Mouse (Mus musculus): ENCODE data around the gene Ccdc15. TPM values are rescaled to one million over a fixed set of nuclear protein-coding genes. Genes with fewer than 3 reads are reported as not detected.
"Not testable (repeated sequence)": the region's sequence is repeated elsewhere in the genome, so short reads cannot be mapped to it uniquely, and the experiment has no call there.

The Ccdc15 gene
- polyA plus RNA-seq, 1 experiment from 2014 or later = 6.1 TPM

DNA sequence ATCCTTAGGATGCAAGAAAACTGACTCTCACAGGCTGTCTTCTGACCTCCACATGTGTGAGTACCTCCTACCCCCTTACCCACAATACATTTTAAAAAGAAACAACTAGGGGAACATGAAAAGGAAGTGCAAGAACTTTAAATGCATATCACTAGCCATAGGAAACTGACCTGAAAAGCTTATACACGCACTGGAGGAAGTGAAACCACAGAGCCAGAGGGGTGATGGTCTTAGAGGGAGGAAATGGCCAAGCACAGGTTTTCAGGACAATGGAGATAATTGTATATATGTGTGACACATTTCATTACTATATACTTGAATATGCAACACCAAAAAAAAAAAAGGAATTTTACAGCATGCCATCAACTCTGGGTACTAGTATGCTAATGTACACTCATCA lies 46.5 kb downstream of the Ccdc15 start:
- DNase-seq (ENCODE audit: low spot score) (no peak), ATAC-seq (ENCODE audit: insufficient number of reproducible peaks, low FRiP score, low TSS enrichment, low read depth) (no peak)
- no peaks in the 10 kb centered on the region for H3K4me1 ChIP-seq (ENCODE audit: control insufficient read depth, insufficient read depth, low read length)
- no peaks in the 10 kb centered on the region for H3K27me3 ChIP-seq (ENCODE audit: control insufficient read depth, insufficient read depth, low read length)
- no peaks in the 10 kb centered on the region for H3K36me3 ChIP-seq (ENCODE audit: control insufficient read depth, insufficient read depth, low read length)
- 84% methylated on average over 1 of the region's 1 CpGs for WGBS
- no peak overlapping the region for H3K9ac ChIP-seq (ENCODE audit: low read length)
- no peak overlapping the region for H3K4me2 ChIP-seq (ENCODE audit: low read depth, severe bottlenecking)
- H3K4me3 ChIP-seq (ENCODE audit: low read depth, low read length) = no peak overlapping the region
- no peak overlapping the region for H3K27ac ChIP-seq (replicated peaks; ENCODE audit: low read depth, low read length)
- H3K9me3 ChIP-seq (ENCODE audit: control insufficient read depth, low read length) = no peaks in the 10 kb centered on the region

DNA sequence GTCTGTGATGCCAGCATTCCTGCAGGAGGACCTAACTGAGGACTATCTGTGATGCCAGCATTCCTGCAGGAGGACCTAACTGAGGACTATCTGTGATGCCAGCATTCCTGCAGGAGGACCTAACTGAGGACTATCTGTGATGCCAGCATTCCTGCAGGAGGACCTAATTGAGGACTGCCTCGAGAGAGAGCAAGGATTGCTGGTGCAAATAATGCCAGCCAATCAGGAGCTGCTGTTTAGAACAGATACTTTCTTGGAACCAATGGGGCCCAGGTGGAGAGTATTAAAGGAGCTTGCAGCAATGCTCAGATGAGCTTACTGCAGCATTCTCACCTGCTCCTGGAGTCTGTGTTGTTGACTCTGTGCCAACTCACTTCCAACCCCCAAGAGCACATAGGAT lies 47.7 kb downstream of the Ccdc15 start:
- not testable (repeated sequence) for ATAC-seq (ENCODE audit: insufficient number of reproducible peaks, low FRiP score, low TSS enrichment, low read depth); H3K4me2 ChIP-seq (ENCODE audit: low read depth, severe bottlenecking); DNase-seq (ENCODE audit: low spot score); H3K9ac ChIP-seq (ENCODE audit: low read length); H3K4me1 ChIP-seq (ENCODE audit: control insufficient read depth, insufficient read depth, low read length); H3K9me3 ChIP-seq (ENCODE audit: control insufficient read depth, low read length); H3K27ac ChIP-seq (replicated peaks; ENCODE audit: low read depth, low read length); H3K4me3 ChIP-seq (ENCODE audit: low read depth, low read length); H3K36me3 ChIP-seq (ENCODE audit: control insufficient read depth, insufficient read depth, low read length); H3K27me3 ChIP-seq (ENCODE audit: control insufficient read depth, insufficient read depth, low read length)
- 79% methylated on average over 1 of the region's 1 CpGs for WGBS

DNA sequence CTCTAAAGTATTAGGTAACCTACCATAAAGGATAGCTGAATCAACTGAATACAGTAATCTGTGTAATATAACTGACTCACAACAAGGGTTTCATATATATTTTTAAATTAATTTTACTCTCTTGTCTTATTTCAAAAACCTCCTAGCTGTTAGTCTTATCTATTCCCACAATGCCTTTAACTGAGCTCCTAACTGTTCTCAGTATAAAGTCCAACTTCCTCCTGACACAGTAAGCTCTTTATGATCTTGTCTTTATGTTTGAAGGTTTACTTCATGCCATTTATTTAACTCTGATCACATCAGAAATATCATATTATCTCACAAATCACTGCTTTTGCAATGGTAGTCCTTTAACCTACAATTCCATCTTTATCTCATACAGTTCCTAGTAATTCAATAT lies 52.6 kb downstream of the Ccdc15 start:
- Histone ChIP-seq H3K9me3 (ENCODE audit: control insufficient read depth, low read length) (no peaks in the 10 kb centered on the region), H3K27me3 (ENCODE audit: control insufficient read depth, insufficient read depth, low read length) (no peaks in the 10 kb centered on the region), H3K4me3 (ENCODE audit: low read depth, low read length) (no peak overlapping the region), H3K4me1 (ENCODE audit: control insufficient read depth, insufficient read depth, low read length) (no peaks in the 10 kb centered on the region), H3K9ac (ENCODE audit: low read length) (no peak overlapping the region), H3K4me2 (ENCODE audit: low read depth, severe bottlenecking) (no peak overlapping the region), H3K27ac (replicated peaks; ENCODE audit: low read depth, low read length) (no peak overlapping the region), H3K36me3 (ENCODE audit: control insufficient read depth, insufficient read depth, low read length) (no peaks in the 10 kb centered on the region)
- no peak for ATAC-seq (ENCODE audit: insufficient number of reproducible peaks, low FRiP score, low TSS enrichment, low read depth)
- DNase-seq (ENCODE audit: low spot score) = no peak

DNA sequence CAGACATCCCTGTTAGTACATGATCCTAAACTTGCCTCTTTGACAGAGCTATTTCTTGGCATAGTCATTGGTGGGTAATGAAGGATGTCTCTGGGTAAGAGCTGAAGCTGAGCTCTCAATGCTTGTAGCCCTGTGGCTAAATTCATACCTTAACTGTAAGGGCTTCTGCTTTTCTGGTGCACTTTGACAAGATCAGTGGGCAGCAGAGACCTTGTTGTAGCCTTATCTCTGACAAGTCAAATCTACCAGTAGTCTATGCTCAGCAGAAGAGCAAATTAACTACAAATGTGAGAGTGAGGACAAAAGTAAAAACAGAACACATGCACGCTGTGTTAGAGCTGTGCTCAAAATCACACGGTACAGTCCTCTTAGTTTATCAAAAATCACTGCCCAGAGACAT lies 81.6 kb downstream of the Ccdc15 start:
- ATAC-seq (ENCODE audit: insufficient number of reproducible peaks, low FRiP score, low TSS enrichment, low read depth) (no peak), DNase-seq (ENCODE audit: low spot score) (no peak)
- Histone ChIP-seq H3K9me3 (ENCODE audit: control insufficient read depth, low read length) (no peaks in the 10 kb centered on the region), H3K36me3 (ENCODE audit: control insufficient read depth, insufficient read depth, low read length) (no peaks in the 10 kb centered on the region), H3K9ac (ENCODE audit: low read length) (no peak overlapping the region), H3K27me3 (ENCODE audit: control insufficient read depth, insufficient read depth, low read length) (no peaks in the 10 kb centered on the region), H3K4me2 (ENCODE audit: low read depth, severe bottlenecking) (no peak overlapping the region), H3K4me3 (ENCODE audit: low read depth, low read length) (no peak overlapping the region), H3K4me1 (ENCODE audit: control insufficient read depth, insufficient read depth, low read length) (no peaks in the 10 kb centered on the region), H3K27ac (replicated peaks; ENCODE audit: low read depth, low read length) (no peak overlapping the region)
- 87% methylated on average over 2 of the region's 2 CpGs for WGBS

DNA sequence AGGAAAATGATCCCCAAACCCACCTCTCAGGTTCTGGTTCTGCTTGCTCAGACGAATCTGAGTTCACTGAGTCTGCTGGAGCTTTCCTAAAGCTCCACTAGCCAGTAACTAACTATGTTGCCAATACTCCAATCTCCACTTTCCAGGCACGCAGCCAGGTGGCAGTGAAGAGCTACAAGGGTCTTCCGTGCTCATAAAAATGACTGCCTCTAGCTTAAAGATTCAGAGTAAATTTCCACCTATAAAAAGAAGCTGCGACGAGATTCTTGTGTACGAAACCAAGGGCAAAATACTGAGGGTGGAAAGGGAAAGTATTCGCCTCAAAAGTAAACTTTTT lies 92.4 kb downstream of the Ccdc15 start:
- Histone ChIP-seq H3K4me2 (ENCODE audit: low read depth, severe bottlenecking) (peak overlapping the region; percentile 74), H3K4me1 (ENCODE audit: control insufficient read depth, insufficient read depth, low read length) (0 out of 2 replicates have a peak, but pooled peaks cover 3% of the 10 kb centered on the region), H3K27ac (replicated peaks; ENCODE audit: low read depth, low read length) (no peak overlapping the region), H3K36me3 (ENCODE audit: control insufficient read depth, insufficient read depth, low read length) (no peaks in the 10 kb centered on the region), H3K27me3 (ENCODE audit: control insufficient read depth, insufficient read depth, low read length) (no peaks in the 10 kb centered on the region; the same call in 1 of the 2 replicates), H3K4me3 (ENCODE audit: low read depth, low read length) (peak overlapping the region; percentile 36; the same call in 1 of the 2 replicates), H3K9me3 (ENCODE audit: control insufficient read depth, low read length) (no peaks in the 10 kb centered on the region), H3K9ac (ENCODE audit: low read length) (no peak overlapping the region)
- 42% methylated on average over 7 of the region's 7 CpGs for WGBS
- DNase-seq (ENCODE audit: low spot score) (peak; percentile 78), ATAC-seq (ENCODE audit: insufficient number of reproducible peaks, low FRiP score, low TSS enrichment, low read depth) (peak; percentile 48; the same call in 1 of the 2 replicates)

DNA sequence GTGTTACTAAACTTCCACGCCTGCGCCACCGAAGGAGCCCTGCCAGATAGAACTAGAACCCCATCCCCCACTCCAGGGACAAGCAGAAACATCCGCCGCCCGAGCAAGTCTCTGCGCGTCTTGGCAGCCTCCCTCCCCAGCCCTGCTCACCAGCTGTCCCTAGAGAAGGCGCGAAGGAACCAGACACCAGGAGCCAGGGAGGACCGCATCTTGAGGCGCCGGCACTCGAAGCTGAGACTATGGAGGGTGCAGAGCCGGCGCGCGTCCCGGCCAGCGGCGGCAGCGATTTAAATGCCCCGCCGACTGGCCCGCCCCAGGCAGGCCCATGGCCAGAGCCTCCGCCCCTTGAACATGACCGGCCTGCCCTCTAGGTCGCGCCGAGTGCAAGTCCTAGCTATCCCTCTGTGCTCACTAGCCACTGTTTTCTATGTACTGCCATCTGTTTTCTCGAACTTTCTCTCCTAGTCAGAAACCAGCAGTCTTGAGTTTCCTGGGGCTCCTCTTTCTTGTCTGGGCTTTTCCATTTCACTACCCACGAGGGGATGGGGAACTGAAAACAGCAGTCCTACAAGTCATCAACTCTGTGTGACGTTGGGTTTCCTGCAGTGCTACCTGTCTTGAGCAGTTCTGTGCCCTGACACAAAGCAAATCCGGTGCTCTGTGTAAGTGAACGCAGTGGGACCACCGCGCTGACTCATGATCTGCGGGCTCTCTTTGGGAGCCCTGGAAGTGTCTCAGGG lies 92.9 kb downstream of the Ccdc15 start, which contains the start of gene Slc37a2:
Gene Slc37a2, minus strand, starts transcription at position 590 of the 740 bp plus-strand sequence.
- DNase-seq (ENCODE audit: low spot score) (peak; percentile 69), ATAC-seq (ENCODE audit: insufficient number of reproducible peaks, low FRiP score, low TSS enrichment, low read depth) (peak; percentile 83)
- H3K27ac ChIP-seq (replicated peaks; ENCODE audit: low read depth, low read length) = no peak within 1 kb of the TSS
- WGBS = 3% methylated on average over 38 of the region's 38 CpGs
- peak within 1 kb of the TSS; percentile 32; the same call in 1 of the 2 replicates for H3K9ac ChIP-seq (ENCODE audit: low read length)
- peak within 1 kb of the TSS; percentile 74 for H3K4me2 ChIP-seq (ENCODE audit: low read depth, severe bottlenecking)
- H3K4me3 ChIP-seq (ENCODE audit: low read depth, low read length) = peak within 1 kb of the TSS; percentile 36
- 0 out of 2 replicates have a peak, but pooled peaks cover 3% of the 10 kb centered on the region for H3K4me1 ChIP-seq (ENCODE audit: control insufficient read depth, insufficient read depth, low read length)
- no peaks in the 10 kb centered on the region; the same call in 1 of the 2 replicates for H3K27me3 ChIP-seq (ENCODE audit: control insufficient read depth, insufficient read depth, low read length)
- no peaks in the 10 kb centered on the region for H3K9me3 ChIP-seq (ENCODE audit: control insufficient read depth, low read length)
- no peaks in the 10 kb centered on the region for H3K36me3 ChIP-seq (ENCODE audit: control insufficient read depth, insufficient read depth, low read length)

DNA sequence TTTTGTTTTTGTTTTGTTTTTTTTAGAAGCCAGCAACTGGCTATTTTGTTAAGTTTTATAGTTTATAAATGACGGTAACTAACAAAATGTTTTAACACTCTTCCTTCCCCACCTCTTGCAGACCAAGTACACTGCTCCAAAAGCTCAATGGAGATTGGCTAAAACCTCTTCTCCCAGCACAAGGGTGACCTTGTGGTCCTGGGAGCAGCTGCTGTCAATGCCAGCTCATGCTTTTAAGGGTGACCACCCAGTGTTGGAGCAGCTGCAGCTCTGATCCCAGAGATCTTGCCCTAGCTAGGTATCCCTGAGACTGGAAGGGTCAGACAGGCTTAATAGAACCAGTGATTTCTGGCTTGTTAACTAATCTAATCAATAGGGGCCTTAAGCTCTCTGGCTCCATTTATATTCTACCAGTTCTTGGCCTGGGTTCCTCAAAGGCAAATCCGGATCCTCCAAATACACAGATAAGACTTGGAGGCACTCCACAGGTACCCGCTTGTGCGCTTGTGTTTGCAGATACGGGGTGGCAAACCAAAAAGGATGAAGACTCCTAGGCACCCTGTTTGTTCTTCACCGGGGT lies 93.6 kb downstream of the Ccdc15 start:
- H3K27ac ChIP-seq (replicated peaks; ENCODE audit: low read depth, low read length) = no peak overlapping the region

DNA sequence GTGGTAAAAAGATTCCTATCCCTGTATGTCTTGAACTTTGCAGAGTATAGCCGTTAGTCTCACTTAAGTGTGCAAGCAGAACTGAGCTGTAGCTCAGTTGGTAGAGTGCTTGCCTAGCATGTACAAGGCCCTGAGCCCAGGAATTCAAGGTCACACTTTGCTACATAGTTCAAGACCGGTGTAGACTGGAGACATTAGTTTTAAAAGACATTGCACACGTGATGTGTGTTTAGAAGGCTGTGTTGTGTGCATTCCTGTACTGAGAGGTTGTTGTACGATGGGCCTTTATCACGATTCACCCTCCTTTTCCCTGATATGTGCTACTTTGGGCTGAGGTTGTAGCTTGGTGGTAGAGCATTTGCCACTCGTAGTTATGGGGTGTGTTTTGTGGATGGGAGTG lies 97.6 kb downstream of the Ccdc15 start:
- Histone ChIP-seq H3K4me1 (ENCODE audit: control insufficient read depth, insufficient read depth, low read length) (0 out of 2 replicates have a peak, but pooled peaks cover 2% of the 10 kb centered on the region), H3K4me3 (ENCODE audit: low read depth, low read length) (no peak overlapping the region), H3K4me2 (ENCODE audit: low read depth, severe bottlenecking) (no peak overlapping the region), H3K27ac (replicated peaks; ENCODE audit: low read depth, low read length) (no peak overlapping the region), H3K9me3 (ENCODE audit: control insufficient read depth, low read length) (no peaks in the 10 kb centered on the region), H3K36me3 (ENCODE audit: control insufficient read depth, insufficient read depth, low read length) (no peaks in the 10 kb centered on the region), H3K9ac (ENCODE audit: low read length) (no peak overlapping the region), H3K27me3 (ENCODE audit: control insufficient read depth, insufficient read depth, low read length) (no peaks in the 10 kb centered on the region)
- WGBS = 83% methylated on average over 6 of the region's 6 CpGs
- ATAC-seq (ENCODE audit: insufficient number of reproducible peaks, low FRiP score, low TSS enrichment, low read depth) (no peak), DNase-seq (ENCODE audit: low spot score) (no peak)

More for the DNA sequence above, 93.6 kb downstream of the Ccdc15 start:
- Histone ChIP-seq H3K36me3 (ENCODE audit: control insufficient read depth, insufficient read depth, low read length) (no peaks in the 10 kb centered on the region), H3K4me2 (ENCODE audit: low read depth, severe bottlenecking) (peak overlapping the region; percentile 74), H3K4me1 (ENCODE audit: control insufficient read depth, insufficient read depth, low read length) (0 out of 2 replicates have a peak, but pooled peaks cover 3% of the 10 kb centered on the region), H3K27me3 (ENCODE audit: control insufficient read depth, insufficient read depth, low read length) (no peaks in the 10 kb centered on the region; the same call in 1 of the 2 replicates), H3K9ac (ENCODE audit: low read length) (no peak overlapping the region), H3K4me3 (ENCODE audit: low read depth, low read length) (peak overlapping the region; percentile 36), H3K9me3 (ENCODE audit: control insufficient read depth, low read length) (no peaks in the 10 kb centered on the region)
- ATAC-seq (ENCODE audit: insufficient number of reproducible peaks, low FRiP score, low TSS enrichment, low read depth) (no peak), DNase-seq (ENCODE audit: low spot score) (no peak)
- WGBS = 21% methylated on average over 6 of the region's 6 CpGs
